Mouse (Mus musculus) ES-Bruce4 (cell line): ENCODE results near the gene Pax9. TPM values are rescaled to one million over a fixed set of nuclear protein-coding genes. Genes with fewer than 3 reads are reported as not detected.
A peak's percentile ranks its signal among the peaks of the same experiment; 100 is the strongest.

Experiments used
- H3K27ac ChIP-seq: 2 replicates; pipeline ENCODE4 v1.5.1; 2012; ENCODE audit warnings: low read length, inconsistent platforms; ENCODE audit not compliant: insufficient read depth
- H3K27me3 ChIP-seq: 2 replicates; pipeline ENCODE4 v1.6.1; 2012; ENCODE audit warnings: mild to moderate bottlenecking, low read length, inconsistent platforms; ENCODE audit not compliant: control insufficient read depth, poor library complexity, insufficient read depth, severe bottlenecking
- H3K36me3 ChIP-seq: 2 replicates; pipeline ENCODE4 v1.6.1; 2012; ENCODE audit warnings: inconsistent platforms, mild to moderate bottlenecking, low read length, moderate library complexity; ENCODE audit not compliant: control insufficient read depth, poor library complexity, insufficient read depth, severe bottlenecking
- H3K4me1 ChIP-seq: one replicate; pipeline ENCODE4 v1.8.1; 2011; ENCODE audit warnings: low read length; ENCODE audit not compliant: control insufficient read depth, insufficient read depth
- H3K4me3 ChIP-seq: 2 replicates; pipeline ENCODE4 v1.5.1; 2011; ENCODE audit warnings: low read depth, mild to moderate bottlenecking, low read length
- H3K9ac ChIP-seq: 2 replicates; pipeline ENCODE4 v1.6.1; 2012; ENCODE audit warnings: low read depth, mild to moderate bottlenecking, inconsistent platforms; ENCODE audit not compliant: poor library complexity, severe bottlenecking
- H3K9me3 ChIP-seq: replicated peaks from 2 replicates; pipeline ENCODE4 v1.6.1; 2012; ENCODE audit warnings: mild to moderate bottlenecking, low read length, inconsistent platforms; ENCODE audit not compliant: control insufficient read depth, poor library complexity, insufficient read depth, severe bottlenecking
- CTCF ChIP-seq: IDR thresholded peaks from one replicate; pipeline ENCODE4 v1.8.1; 2011; ENCODE audit warnings: low read depth, low read length
- EP300 ChIP-seq: IDR thresholded peaks from 2 replicates; pipeline ENCODE4 v1.6.1; 2011; ENCODE audit warnings: low read depth, low read length; ENCODE audit not compliant: insufficient read depth
- POLR2A ChIP-seq: IDR thresholded peaks from one replicate; pipeline ENCODE4 v1.8.1; 2011; ENCODE audit warnings: low read length; ENCODE audit not compliant: insufficient read depth
- polyA plus RNA-seq: library from polyadenylated mRNA; stranded (reverse); fragments of >200 nt; gene quantifications from 2 replicates; pipeline ENCODE4 v1.2.4, GENCODE M21; 2011; ENCODE audit warnings: low read depth; ENCODE audit not compliant: missing spikeins, insufficient read depth, insufficient read length

Pax9 gene
- polyA plus RNA-seq, result 0.21 TPM in 1 of 2 replicates, not detected in the other

DNA sequence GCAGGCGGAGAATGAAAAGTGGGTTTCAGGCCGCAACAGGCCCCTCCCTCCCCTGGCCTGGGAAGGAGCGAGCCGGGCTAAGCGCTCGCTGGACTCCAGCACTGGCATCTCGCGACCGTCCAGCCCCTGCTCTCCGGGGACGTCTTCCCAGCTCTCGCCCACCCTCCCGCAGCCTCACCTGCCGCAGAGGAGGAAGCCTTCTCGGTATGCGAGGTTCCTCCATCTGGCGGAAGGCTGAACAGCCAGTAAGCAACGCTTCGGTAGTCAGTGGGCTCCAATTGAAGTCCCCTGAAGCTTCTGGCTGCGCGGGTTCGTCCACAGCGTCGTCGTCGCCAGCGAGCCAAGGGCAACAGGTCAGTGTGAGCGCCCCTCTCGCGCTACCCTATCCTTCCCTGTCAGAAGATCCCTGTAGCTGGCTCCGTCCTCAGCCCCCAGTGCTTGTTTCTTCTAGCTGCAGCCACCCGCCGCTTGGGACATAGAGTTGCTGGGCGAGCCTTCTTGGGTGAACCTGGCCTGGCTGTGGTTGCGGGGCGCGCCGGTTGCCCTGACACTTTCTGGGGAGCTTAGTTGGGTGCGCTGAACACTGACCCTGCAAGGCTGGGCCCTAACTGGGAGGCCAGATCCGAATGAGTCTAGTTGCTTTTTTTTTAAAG is at the start of gene Pax9:
TSS of gene Pax9 (plus strand) at position 341 of the 653 bp plus-strand sequence.
- 0 out of 2 replicates have a peak within 1 kb of the TSS, but pooled peaks have one; percentile 14 for H3K4me3 ChIP-seq
- H3K9me3 ChIP-seq, result no peaks in the 10 kb centered on the region
- H3K27me3 ChIP-seq, result peaks cover 42% of the 10 kb centered on the region
- H3K4me1 ChIP-seq, result no peaks in the 10 kb centered on the region
- no peak within 1 kb of the TSS for H3K9ac ChIP-seq
- H3K27ac ChIP-seq, result no peak within 1 kb of the TSS
- H3K36me3 ChIP-seq, result no peaks in the 10 kb centered on the region
- TF ChIP-seq EP300 (no peak), CTCF (no peak), POLR2A (no peak)

DNA sequence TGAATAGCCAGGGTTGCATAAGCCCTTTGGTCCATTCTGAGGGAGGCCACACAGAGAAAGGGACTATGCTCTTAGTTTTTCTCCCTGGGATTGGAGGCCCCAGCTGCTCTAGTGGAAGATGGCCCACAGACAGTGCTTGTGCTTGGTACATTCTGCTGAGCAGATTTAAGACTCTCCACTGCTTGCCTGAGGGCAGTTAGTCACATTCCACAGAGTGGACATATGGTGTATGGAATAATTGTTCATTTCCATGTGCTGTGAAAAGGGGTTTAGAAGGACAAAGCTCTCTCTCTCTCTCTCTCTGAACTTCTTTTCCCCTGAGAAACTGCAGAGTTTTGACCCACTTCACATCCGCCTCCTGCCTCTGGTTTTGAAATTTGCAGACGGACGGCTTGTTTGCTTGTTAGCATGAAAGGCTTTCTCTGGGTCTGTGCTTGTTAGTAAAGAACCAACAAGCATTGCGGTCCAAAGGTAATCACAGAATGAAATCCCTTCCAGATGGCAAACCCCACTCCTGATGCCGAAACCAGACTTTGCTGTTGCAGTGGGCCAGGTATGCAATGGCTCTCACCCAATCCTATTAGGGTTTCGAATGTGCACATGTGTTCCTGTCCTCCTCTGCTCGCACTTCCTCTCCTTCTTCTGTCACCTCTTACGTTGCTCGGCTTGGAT is 22.0 kb upstream of the Pax9 start:
- Histone ChIP-seq H3K27ac (no peak overlapping the region), H3K4me3 (no peak overlapping the region), H3K4me1 (no peaks in the 10 kb centered on the region), H3K9me3 (no peaks in the 10 kb centered on the region), H3K27me3 (no peaks in the 10 kb centered on the region), H3K36me3 (no peaks in the 10 kb centered on the region), H3K9ac (no peak overlapping the region)
- TF ChIP-seq EP300 (no peak), POLR2A (no peak), CTCF (no peak)

DNA sequence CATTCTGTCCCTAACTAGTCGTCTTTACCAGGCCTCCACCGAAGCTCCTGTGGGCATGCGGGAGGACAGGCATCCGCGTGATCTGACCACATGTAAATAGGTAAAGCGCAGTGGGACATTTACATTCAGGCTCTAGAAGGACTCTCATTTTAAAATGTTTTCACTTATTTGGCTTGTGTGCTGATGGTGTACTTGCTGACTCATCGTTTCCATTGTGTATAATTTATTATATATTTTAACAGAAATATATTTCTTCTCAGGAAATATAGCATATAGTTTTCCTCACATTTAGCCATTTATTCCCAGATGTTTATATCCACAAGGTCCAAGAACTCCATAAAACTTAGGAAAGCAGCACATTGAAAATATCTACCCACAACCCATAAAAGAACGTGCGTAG is 20.8 kb upstream of the Pax9 start:
- H3K4me1 ChIP-seq, result no peaks in the 10 kb centered on the region
- no peak overlapping the region for H3K4me3 ChIP-seq
- no peaks in the 10 kb centered on the region for H3K27me3 ChIP-seq
- no peaks in the 10 kb centered on the region for H3K36me3 ChIP-seq
- no peak overlapping the region for H3K27ac ChIP-seq
- H3K9me3 ChIP-seq, result no peaks in the 10 kb centered on the region
- H3K9ac ChIP-seq, result no peak overlapping the region
- TF ChIP-seq CTCF (no peak), EP300 (no peak), POLR2A (no peak)

DNA sequence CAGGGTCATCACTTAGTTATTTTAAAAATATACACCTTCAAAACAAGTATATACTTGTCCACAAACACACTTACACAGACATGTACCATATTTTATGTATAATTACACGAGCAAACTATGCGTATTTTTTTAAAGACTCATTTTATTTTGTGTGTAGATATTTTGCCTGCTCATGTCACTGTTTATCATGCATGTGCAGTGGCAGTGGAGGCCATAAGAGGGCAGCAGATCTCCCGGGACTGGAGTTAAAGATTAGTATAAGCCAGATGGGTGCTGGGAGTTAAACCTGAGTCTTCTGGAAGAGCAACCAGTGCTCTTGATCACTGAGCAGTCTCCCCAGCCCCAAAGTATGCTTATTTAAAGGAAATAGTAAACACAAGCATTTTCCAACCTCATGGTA is 16.8 kb upstream of the Pax9 start:
- Histone ChIP-seq H3K4me3 (no peak overlapping the region), H3K9ac (no peak overlapping the region), H3K9me3 (no peaks in the 10 kb centered on the region), H3K27me3 (no peaks in the 10 kb centered on the region), H3K4me1 (no peaks in the 10 kb centered on the region), H3K27ac (no peak overlapping the region), H3K36me3 (no peaks in the 10 kb centered on the region)
- TF ChIP-seq CTCF, result peak; percentile 57
- TF ChIP-seq POLR2A, result no peak
- no peak for TF ChIP-seq EP300

DNA sequence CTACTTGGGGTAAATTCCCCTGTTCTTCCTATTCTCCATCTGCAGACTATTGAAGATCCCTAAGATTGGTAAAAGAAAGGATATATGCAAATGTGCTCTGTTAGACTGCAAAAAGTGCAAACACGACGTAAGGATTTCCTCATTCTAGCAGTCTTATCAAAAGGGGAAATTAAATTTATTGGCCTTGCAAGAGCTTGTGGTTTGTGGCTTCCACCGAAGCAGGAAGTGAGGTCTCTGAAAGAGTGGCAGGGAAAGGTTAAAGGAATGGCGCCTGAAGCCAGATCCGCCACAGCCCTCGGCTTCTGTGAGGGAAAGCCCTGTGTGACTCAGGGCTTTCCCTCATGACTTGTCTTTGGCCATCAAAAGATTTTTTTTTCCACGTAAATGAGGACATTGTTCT is 13.9 kb upstream of the Pax9 start:
- no peak overlapping the region for H3K9ac ChIP-seq
- TF ChIP-seq CTCF (no peak), EP300 (no peak), POLR2A (no peak)
- no peaks in the 10 kb centered on the region for H3K4me1 ChIP-seq
- peaks cover 7% of the 10 kb centered on the region; the same call in 1 of the 2 replicates for H3K27me3 ChIP-seq
- no peaks in the 10 kb centered on the region for H3K9me3 ChIP-seq
- H3K27ac ChIP-seq, result no peak overlapping the region
- H3K4me3 ChIP-seq, result no peak overlapping the region
- no peaks in the 10 kb centered on the region for H3K36me3 ChIP-seq

DNA sequence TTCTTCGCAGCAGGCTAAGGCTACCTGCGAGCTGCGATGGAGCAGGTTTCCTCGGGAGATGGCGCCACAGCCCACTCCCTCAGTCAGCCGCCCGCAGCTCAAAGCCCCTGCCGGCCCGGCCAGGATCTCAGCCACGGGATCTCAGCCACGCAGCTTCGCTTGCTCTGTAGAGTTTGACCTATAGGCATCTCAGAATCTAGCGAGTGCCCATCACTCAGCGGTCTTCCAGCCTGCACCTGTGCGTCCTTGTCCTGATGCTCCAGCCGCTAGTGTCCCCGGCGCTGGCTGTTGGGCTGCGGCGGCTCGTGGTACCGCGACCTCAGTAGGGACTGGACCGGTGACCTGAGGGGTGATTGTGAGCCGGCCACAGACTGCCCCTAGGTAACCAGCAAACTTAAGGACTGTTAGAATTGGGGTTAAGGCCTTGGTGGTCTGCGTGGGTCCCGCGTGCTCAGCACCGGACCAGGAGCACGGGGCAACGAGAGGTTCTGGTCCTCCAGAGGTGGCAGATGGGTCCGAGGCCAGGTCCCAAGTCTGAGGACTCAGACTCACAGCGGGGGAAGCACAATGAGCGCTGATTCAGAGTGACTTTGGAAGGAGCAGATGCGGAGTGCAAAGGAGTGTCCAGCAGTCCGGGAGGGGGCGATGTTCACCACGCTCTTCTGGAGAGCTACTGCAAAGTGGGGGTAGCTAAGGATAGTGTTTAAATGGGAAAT is 10.3 kb upstream of the Pax9 start:
- H3K9me3 ChIP-seq, result no peaks in the 10 kb centered on the region
- H3K9ac ChIP-seq, result peak overlapping the region; percentile 27
- no peak overlapping the region for H3K27ac ChIP-seq
- no peaks in the 10 kb centered on the region for H3K36me3 ChIP-seq
- TF ChIP-seq POLR2A, result no peak
- TF ChIP-seq EP300, result no peak
- peak; percentile 69 for TF ChIP-seq CTCF
- H3K27me3 ChIP-seq, result peaks cover 7% of the 10 kb centered on the region; the same call in 1 of the 2 replicates
- H3K4me1 ChIP-seq, result no peaks in the 10 kb centered on the region
- peak overlapping the region; percentile 84 for H3K4me3 ChIP-seq
